Mouse (Mus musculus): ENCODE measurements around the gene Slc38a9.

The Slc38a9 gene

GRCm38 (mm10) chr13:112660574-112661381 lies at the start of gene Slc38a9:
Gene Slc38a9, plus strand, starts transcription at chr13:112660751.
- DNase-seq (ENCODE audit: low spot score in 2 of 2), result peak; percentile 83 to 90

DNA sequence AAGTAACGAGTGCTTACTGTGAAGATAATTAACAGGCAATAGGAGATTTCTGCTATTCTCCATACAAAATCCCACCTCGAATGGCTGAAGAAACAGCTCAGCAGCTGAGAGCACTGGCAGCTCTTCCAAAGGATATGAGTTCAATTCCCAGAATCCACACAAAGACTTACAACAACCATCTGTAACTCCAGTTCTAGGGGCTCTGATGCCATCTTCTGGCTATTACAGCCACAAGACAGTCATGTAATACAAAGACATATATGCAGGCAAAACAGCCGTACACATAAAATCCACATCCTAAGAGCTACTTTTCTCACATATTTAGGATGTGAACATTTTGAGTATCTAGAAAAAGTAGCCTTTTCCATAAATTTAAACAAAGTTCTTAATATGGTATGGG lies 39.0 kb upstream of the Slc38a9 start:
- no peak for DNase-seq (ENCODE audit: low spot score in 2 of 2)

DNA sequence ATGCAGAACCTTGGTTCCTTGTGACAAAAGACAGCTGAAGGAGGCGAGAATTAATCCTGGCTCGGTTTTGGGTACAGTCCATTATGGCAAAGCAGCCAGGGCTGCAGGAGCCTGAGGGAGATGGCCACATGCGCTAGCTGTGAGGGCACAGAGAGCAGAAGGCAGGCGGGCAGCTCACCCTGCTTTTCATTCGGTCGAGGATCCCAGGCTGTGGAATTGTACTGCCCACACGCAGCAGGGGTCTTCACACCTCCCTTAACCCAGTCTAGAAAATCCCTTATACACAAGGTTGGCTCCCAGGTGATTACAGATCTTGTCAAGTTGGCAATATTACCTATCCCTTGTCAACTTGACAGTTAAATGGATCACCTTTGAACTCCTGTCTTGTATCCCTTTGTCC lies 36.9 kb upstream of the Slc38a9 start:
- DNase-seq (ENCODE audit: low spot score in 2 of 2), result no peak

- no peak for DNase-seq (ENCODE audit: low spot score in 2 of 2)
Measured at GRCm38 (mm10) chr13:112624622-112625021, 35.9 kb upstream of the Slc38a9 start.

DNA sequence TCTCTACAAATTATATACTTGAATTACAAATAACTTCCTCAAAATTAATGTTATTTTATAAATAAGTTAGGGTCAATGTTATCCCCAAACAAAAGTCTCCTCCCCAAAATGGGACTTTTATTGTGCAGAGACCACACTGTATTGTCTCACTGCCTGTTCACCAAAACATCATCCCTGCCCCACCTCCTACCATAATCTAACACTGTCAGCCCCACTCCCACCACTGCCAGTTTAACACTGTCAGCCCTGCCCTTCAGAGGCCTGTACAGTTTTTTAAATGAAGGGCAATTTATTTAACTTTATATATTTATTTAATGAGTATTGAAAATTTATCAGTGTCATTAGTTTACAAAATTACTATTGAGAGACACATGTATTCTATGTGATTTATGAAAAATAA lies 35.0 kb upstream of the Slc38a9 start:
- no peak for DNase-seq (ENCODE audit: low spot score in 2 of 2)

DNA sequence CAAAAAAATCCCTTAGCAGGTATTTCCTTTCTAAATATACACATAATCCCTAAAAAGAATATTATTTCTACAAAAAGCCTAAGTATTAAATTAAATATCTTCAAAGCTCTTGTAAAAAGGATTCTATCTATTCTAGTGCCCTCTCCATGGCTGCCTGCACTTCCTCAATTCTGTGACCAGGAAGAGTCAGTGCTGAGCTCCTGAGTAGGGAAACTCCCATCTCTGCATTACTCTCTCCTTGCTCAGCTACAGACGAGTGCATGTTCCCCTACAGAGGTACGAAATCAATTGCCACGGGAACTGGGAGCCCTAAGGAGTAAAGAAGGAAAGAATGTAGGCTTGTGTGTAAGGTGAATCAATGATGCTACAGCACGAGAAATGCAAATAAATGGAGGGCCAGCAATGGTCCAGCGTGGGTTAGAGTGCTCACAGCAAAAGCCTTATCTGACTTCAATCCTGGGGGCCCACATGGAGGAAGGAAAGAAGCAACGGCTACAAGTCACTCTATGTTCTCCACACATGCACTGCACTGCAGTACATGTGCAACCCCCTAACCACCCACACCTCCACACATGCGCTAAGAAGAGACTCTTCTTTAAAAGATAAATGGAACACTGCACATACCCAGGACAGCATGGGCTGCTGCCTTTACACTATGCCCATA lies 25.2 kb upstream of the Slc38a9 start:
- DNase-seq (ENCODE audit: low spot score in 2 of 2), result peak in 1 of 2 experiments; percentile 2

DNA sequence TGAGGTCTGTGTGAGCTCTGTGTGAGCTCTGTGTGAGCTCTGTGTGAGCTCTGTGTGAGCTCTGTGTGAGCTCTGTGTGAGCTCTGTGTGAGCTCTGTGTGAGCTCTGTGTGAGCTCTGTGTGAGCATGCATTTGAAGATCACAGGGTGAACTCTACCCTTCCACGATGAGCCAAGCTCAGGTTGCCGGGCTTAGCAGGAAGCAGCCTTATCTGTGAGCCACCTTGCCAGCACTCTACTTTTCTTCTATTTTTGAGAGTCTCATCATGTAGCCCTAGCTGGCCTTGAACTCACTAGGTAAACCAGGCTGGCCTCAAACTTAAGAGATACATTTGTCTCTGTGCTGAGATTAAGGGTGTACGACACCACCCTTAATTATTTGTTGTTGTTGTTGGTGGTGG lies 24.1 kb upstream of the Slc38a9 start:
- DNase-seq (ENCODE audit: low spot score in 2 of 2), result no peak

GRCm38 (mm10) chr13:112639111-112639510 lies 21.4 kb upstream of the Slc38a9 start:
- DNase-seq (ENCODE audit: low spot score in 2 of 2), result no peak

DNA sequence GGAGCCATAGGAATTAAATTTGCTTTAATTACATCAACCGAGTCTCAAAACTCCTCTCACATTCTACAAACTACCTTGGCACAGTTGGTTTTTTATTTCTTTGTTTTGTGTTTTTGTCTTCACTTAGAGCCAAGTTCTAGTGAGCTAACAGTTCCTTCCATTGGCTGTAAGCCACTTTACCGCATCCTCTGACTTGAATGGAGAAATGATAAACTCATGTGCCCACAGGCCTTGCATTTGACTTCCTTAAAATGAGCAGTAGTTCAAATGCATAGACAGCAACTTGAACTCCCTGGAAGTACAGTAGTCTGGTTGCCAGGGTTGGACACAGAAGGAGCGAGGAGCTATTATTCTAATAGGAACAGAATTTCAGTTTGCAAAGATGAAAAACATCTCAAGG lies 17.7 kb upstream of the Slc38a9 start:
- no peak for DNase-seq (ENCODE audit: low spot score in 2 of 2)

DNA sequence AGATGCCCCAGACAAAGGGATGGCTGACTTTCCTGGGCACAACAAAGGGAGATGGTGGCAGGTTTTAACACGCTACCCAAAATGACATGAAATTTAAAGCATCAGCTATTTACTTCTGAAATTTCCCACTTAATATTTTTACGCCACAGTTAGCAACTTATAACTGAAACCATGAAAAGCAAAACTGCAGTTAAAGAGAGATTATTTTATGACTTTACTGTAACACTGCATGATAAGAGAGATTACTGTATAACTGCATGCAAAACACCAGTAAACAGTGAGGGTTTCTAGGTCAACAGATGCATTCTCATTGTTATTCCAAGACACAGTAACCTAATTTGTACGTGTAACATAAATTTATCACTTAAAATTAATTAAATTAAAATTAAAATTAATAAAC lies 15.6 kb upstream of the Slc38a9 start:
- DNase-seq (ENCODE audit: low spot score in 2 of 2), result no peak

DNA sequence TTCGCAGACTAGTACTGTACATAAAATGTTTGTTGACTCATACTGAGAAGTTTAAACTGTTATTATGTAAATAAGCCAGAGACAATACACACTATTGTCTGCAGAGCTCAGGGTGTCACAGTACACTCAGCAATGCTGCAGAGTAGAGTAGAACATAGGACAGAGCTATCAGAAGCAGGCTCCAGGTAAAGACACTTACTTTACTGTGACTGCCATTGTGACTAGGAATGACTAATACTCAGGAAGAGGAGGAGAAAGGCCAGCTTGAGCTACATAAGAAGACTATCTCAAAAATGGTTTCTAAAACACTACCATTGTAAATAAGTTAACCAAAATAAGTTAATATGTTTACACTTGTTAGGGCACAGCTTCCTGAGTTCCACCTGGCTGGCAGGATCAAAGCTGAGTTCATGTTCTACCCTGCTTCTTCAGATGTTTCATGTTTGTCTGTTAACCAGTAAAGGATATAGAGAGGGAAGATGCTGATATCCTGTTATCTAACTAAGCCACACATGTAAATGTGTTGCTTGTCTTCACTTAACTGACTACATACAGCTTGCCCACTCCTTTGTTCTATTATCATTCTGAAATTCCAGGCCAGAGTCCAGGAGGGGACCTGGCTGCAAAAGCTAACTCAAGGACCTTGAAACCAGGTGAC lies 14.9 kb upstream of the Slc38a9 start:
- DNase-seq (ENCODE audit: low spot score in 2 of 2), result no peak

- no peak for DNase-seq (ENCODE audit: low spot score in 2 of 2)
Measured at GRCm38 (mm10) chr13:112651183-112651582, 9.4 kb upstream of the Slc38a9 start.

GRCm38 (mm10) chr13:112652205-112652604 lies 8.3 kb upstream of the Slc38a9 start, which contains the start of gene Ddx4:
Gene Ddx4, minus strand, starts transcription at chr13:112652475.
- no peak for DNase-seq (ENCODE audit: low spot score in 2 of 2)

GRCm38 (mm10) chr13:112659986-112660573 lies 471 bp upstream of the Slc38a9 start:
- DNase-seq (ENCODE audit: low spot score in 2 of 2), result no peak

DNA sequence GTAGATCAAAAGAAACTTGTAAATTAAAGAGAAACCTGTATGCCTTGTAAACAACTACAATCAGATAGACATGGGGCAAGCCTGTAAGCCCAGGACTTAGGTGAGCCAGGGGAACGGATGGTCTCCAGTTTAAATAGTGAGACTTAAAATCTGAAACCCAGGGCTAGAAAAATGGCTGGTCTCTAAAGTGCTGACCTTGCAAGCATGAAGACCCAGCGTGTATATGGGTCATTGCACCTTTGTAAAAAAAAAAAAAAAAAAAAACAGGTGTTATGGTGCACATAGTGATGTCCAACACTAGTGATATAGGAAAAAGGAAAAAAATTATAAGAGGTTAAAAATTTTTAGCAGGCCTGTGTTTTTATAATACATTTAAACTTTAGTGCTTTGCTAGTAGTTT lies 1.1 kb downstream of the Slc38a9 start:
- no peak for DNase-seq (ENCODE audit: low spot score in 2 of 2)

- peak in 1 of 2 experiments; percentile 43 for DNase-seq (ENCODE audit: low spot score in 2 of 2)
Measured at GRCm38 (mm10) chr13:112666433-112667024, 6.0 kb downstream of the Slc38a9 start.

DNA sequence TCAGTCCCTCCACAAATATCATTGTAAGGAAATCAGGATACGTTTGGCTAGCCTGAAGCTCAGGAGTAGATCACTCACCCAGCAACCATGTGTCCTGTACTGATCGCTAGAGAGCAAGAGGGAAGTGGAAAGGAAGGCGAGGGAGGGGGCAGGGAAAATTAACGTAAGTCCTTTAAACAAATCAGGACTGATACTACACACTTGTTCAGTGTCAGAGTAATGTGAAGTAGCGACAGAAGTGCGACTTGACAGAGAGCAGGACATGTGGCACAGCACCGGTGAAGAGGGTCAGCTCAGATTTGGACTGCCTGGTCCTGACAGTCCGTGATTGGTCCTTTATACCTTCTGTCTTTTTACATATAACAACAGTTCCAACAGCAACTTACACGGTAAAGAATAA lies 6.7 kb downstream of the Slc38a9 start:
- DNase-seq (ENCODE audit: low spot score in 2 of 2), result peak in 1 of 2 experiments; percentile 4

DNA sequence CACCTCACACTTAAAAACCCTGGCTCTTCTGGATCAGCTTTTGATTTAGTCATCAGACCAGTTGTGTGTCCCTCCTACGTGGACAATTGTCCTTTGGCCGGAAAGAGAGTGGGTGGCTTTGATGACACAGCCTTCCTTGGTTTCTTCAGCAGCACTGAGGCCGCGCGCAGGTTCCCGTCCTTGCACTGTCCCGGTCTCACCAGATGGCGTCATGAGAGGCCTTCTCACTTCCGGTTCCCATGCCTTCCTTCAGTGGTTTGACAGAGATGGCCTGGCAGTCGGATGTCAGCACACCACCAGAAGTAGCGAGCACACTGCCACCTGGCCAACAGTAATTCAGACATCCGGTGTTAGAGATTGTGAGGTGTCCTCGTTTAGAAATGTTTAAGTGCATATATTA lies 11.2 kb downstream of the Slc38a9 start:
- no peak for DNase-seq (ENCODE audit: low spot score in 2 of 2)

GRCm38 (mm10) chr13:112672797-112673196 lies 12.2 kb downstream of the Slc38a9 start:
- no peak for DNase-seq (ENCODE audit: low spot score in 2 of 2)

GRCm38 (mm10) chr13:112673899-112674447 lies 13.4 kb downstream of the Slc38a9 start:
- DNase-seq (ENCODE audit: low spot score in 2 of 2), result peak in 1 of 2 experiments; percentile 37

DNA sequence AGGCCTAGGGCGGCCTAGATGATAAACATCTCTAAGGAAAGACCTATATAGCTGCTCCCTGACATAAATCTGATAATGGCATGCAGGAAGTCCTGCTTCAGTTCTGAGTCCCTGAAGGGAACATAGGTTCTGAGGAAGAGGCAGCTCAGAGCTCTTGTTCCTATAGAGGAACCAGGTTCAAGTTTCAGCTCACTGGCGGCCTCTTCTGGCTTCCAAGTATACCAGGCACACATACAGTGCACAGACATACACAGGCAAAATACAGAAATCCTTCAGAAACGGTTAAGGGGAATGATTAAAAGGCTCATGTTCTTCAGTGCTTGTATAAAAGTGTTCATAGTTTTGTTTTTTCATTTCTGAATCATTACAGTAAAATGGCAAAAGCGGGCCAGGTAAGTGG lies 17.6 kb downstream of the Slc38a9 start:
- no peak for DNase-seq (ENCODE audit: low spot score in 2 of 2)

- no peak for DNase-seq (ENCODE audit: low spot score in 2 of 2)
Measured at GRCm38 (mm10) chr13:112683312-112683711, 22.8 kb downstream of the Slc38a9 start.
